In the genomic region with DNA sequence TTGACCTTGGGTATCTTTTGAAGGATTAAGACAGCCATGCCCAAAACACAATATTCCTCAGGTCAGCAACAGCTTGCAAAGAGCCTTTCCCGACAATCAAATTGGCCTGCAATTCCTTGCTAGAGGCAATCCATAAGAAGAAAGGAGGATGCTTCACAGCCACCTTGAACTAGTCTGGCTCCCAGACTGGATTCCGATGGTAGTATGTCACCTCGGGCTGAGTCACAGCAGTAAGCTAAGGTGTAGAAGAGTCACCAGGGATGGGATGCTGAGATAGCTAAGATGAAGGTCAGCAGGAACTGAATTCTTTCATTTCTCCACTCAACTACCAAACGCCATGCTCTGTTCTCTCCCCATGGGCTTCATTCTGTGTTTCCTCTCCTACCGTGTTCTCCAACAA, we compare ENCODE assay signal across 20 mouse cellular contexts. TPM values are rescaled to one million over a fixed set of nuclear protein-coding genes. Genes with fewer than 3 reads are reported as not detected.
"Had no signal": no experiment of that assay in that cellular context is flagged by ENCODE, and none has a peak within 500 bp of the region (broad histone marks: within the 10 kb centered on the region; RNA-seq: fewer than 3 reads in every experiment).

No protein-coding gene starts in this region.

- H3K4me2 ChIP-seq: limb, embryonic 12.5 days; limb, embryonic 15.5 days; liver, embryonic 11.5 days; lung, embryonic 14.5 days; midbrain, embryonic 12.5 days; neural tube, embryonic 13.5 days; stomach, embryonic 15.5 days had no signal

- H3K36me3 ChIP-seq: midbrain, embryonic 12.5 days; neural tube, embryonic 13.5 days had no signal

- H3K27ac ChIP-seq: limb, embryonic 12.5 days; limb, embryonic 15.5 days; liver, embryonic 14.5 days; macrophage; midbrain, embryonic 12.5 days; neural tube, embryonic 13.5 days; stomach, embryonic 15.5 days had no signal

- H3K9me3 ChIP-seq: limb, embryonic 12.5 days; limb, embryonic 15.5 days; midbrain, embryonic 12.5 days; neural tube, embryonic 13.5 days; stomach, embryonic 15.5 days had no signal

- H3K9ac ChIP-seq: limb, embryonic 12.5 days; limb, embryonic 15.5 days; liver, embryonic 14.5 days; liver, postnatal 0 days; lung, embryonic 14.5 days; midbrain, embryonic 12.5 days; neural tube, embryonic 13.5 days; stomach, embryonic 15.5 days had no signal

- DNase-seq: kidney, postnatal 14 days; kidney, postnatal 4 days; left cerebral cortex, postnatal 4 days; liver, postnatal 0 days; lung, embryonic 14.5 days; retina, postnatal 1 day; right cerebral cortex, postnatal 25 days; spleen, adult 18-20 months; thymus, postnatal 36 days had no signal

- ATAC-seq: liver, postnatal 0 days; lung, postnatal 0 days; midbrain, embryonic 16.5 days had no signal

- H3K4me3 ChIP-seq: limb, embryonic 12.5 days; limb, embryonic 15.5 days; midbrain, embryonic 12.5 days; myocyte; neural tube, embryonic 13.5 days; stomach, embryonic 15.5 days had no signal

- H3K27me3 ChIP-seq: limb, embryonic 12.5 days; limb, embryonic 15.5 days; neural tube, embryonic 13.5 days; stomach, embryonic 15.5 days had no signal

RNA-seq across cellular contexts. Expression of a gene that starts 13.8 kb away (rescaled TPM):
- polyA plus RNA-seq: macrophage had no signal
